Mouse (Mus musculus) megakaryocyte, adult 5-6 weeks (primary cell): ENCODE measurements around the gene Tdp1. TPM values are rescaled to one million over a fixed set of nuclear protein-coding genes. Genes with fewer than 3 reads are reported as not detected.
A peak's percentile ranks its signal among the peaks of the same experiment; 100 is the strongest.

Experiments used
- ATAC-seq: 2 replicates; pipeline ENCODE4 v1.8.0; 2016; ENCODE audit warnings: mild to moderate bottlenecking, inconsistent platforms; ENCODE audit not compliant: poor library complexity, severe bottlenecking
- total RNA-seq, 2 experiments: library from RNA; stranded (forward) in 1 of 2; stranded (reverse) in 1 of 2; fragments of 153-499, 151-499 nt in 1 of 2; fragments of 221-1000, 200-1000 nt in 1 of 2; gene quantifications; 2 replicates each; pipeline versions ENCODE4 v1.2.3 to v1.2.4; 2015 to 2017

Tdp1 gene
- total RNA-seq, 2 experiments from 2014 or later = 11.9 to 30.3 TPM

DNA sequence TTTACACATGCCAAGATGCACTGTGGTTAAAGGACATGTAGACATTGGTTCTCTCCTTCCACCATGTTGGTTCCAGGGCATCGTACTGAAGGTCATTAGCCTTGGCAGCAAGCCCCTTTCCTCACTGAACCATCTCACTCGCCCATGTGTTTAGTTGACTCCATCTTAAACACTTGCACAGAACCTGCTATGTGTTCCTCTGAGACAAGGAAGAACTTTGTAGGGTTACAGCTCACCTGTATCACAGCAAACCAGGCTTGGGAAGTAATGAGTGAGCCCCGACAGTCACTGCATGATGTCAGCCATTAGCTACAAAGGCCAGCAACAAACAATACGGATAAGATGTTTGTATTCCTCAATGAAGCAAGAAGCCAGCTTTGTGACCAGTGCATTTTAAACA lies 13.5 kb downstream of the Tdp1 start:
- no peak for ATAC-seq

DNA sequence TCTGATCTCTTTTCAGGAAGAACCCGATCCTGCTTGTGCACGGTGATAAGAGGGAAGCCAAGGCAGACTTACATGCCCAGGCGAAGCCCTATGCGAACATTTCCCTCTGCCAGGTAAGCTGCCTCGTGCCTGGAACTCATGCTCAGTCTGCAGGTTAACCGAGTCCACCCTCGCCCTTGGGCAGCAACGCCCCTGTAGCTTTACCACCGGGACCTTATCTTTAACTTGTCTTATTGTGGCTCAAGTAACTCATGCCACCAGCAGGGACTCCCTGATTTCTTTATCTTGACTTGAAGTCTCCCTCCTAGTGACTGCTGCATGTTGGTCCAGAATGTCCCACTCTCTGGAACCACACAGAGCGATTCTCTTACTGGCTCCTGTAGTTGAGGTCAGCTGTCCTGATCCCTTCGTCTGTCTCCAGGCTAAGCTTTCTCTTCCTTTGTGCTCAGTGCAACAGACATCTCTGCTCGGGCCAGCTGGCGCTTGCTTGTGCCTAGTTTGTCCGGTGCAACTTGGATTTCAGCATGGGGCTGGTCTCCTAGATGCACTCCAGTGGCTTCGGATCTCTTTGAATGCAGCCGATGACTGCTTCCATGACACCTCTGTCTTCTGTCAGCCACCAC lies 14.0 kb downstream of the Tdp1 start:
- ATAC-seq = no peak

DNA sequence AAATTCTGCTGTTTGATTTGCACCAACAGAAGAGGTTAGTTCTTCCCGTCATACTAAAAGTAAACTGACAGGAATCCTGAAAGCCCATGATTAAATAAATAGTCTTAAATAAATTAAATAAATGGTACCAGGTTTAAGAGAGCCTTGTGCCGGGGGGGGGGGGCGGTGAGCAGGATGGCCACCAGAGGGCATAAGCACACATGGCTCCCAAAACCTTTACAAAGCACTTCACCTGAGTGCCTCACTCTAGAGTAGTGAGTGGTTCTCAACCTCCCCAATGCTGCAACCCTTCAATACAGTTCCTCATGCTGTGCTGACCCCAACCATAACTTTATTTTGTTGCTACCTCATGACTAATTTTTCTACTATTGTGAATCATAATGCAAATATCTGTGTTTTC lies 15.7 kb downstream of the Tdp1 start:
- peak; percentile 69 for ATAC-seq

DNA sequence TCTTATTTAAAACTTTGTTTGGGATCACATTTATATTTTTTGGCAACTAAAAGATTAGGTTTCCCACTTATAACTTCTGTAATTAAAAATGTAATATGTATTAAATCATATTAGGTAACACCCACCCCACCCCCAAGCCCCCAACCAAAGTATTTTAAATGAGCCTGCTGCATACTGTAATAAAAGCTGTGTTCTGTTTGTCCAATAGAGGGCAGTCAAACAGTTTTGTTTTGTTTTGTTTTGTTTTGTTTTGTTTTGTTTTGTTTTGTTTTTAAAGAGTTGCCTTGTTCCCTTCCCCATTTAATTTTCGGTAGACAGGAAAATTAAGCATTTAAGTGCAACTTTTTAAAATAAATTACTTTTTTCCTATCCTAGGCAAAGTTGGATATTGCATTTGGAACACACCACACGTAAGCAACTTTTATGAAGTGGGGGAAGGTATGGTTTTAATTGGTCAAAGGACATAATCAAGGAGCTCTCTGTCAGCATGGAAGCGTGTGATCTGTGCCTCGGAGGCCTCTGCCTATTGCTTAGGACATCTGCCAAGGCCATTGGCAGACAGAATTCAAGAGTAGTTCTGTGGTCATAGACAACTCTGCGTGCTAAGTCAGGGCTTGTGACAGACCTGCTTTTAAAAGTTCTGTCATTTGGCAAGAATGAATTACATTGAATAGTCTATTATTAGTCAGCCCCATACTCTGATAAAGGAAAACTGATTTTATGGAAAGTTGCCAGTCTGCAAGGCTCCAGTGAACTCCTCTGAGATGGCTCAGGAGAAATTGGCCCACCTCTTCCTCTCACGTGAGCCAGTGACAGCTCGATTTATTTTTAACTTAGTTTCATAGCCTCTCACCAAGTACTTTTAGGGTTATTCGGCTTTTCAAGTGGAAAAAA lies 17.9 kb downstream of the Tdp1 start:
- no peak for ATAC-seq

DNA sequence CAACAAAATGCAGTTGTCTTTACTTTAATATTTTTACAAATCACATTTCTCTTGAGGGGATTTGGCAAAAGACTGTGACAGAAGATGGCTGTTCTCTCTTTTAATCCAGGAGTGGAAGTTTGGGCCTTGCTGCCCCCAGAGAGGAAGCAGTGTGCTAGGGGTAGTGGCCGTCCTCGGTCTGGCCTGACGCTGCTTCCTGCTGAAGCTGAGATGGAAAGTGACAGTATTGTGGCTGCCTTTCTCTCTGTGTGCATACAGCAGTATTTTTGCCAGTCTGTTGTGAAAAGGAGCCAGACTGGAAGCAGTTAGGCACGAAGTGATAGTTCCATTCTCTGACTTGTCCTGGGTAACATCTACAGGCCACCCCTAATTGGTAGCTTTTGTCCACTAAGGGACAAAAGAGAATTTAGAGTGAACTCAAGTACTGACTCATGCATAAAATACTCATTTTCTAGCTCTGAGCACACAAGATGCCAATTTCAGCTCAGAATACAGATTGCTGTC lies 18.6 kb downstream of the Tdp1 start:
- peak; percentile 54 for ATAC-seq

DNA sequence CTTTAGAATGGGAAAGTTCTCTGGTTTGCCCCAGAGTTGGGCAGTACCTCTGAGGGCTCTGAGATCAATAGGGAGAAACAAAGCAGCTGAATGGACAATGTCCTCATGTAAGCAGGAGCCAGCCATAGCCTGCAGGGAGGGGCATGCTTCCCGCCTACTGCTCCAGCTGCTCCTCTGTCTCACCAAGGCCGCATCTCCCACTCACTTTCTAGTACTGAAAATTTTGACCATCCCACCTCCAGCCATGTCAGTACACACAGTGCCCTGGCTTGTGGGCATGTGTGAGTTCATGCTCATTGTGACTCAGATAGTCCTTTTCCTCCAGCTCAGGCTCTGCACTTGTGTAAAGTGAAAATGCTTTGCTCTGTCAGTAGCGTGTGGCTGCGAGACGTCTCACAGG lies 20.2 kb downstream of the Tdp1 start:
- no peak for ATAC-seq

DNA sequence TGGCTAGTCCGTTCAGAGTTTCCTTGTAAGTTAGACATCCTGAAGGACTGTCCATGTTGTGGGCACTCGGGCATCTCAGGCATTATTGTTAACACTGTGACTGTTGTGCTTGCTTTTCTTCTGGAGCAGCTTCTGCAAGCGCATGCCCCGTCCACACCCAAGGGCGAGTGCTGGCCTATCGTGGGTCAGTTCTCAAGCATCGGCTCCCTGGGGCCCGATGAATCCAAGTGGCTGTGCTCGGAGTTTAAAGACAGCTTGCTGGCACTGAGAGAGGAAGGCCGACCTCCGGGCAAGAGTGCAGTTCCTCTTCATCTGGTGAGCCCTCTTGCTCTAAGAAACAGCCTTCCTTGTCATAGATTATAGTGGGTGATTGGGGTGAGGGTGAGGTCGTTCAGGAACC lies 27.1 kb downstream of the Tdp1 start:
- ATAC-seq = no peak

DNA sequence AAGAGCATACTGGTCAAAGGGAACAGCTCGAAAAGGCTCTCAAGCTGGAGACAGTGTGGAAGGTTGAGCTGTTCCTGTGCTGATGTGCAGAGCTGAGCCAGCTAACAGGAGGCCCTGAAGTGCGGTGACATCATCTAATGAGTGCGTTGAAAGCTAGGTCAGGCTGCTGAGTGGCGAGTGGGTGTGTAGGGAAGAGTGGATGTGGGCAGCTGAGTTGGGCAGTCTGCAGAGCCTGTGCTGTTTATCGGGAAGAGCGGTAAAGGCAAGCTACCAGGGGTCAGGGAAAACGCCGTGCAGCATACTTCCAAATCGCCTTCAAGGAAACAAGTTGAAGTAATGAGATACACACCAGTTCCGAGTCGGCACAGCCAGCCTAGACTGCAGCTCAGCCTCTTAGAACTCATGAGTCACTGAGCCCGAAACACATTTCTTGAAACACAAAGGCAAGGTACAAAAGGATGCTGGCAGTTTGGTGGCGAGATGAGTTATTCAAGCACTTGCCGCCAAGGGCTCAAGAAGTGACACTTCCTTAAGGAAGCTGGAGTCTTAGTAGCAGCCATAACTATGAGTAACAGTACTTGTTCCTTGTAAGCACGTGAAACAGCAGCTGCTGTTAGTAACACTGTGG lies 33.6 kb downstream of the Tdp1 start:
- no peak for ATAC-seq

DNA sequence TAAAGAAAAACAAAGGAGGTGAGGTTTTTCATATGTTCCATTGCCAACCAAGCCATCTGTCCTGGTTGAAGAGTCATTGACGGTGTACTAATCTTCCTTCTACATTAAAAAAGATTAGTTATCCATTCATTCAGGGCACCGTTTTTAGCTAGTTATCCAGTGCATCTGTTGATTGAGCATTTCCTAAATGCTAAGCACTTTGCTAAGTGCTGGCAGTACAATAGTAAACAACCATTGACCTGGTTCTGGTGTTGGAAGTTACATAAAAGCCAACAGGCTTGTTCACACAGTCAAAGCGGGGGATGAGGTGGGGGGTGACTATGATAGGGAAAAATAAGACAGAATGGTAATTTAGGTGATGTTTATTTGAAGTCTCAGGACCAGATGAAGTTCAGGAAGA lies 35.3 kb downstream of the Tdp1 start:
- no peak for ATAC-seq

DNA sequence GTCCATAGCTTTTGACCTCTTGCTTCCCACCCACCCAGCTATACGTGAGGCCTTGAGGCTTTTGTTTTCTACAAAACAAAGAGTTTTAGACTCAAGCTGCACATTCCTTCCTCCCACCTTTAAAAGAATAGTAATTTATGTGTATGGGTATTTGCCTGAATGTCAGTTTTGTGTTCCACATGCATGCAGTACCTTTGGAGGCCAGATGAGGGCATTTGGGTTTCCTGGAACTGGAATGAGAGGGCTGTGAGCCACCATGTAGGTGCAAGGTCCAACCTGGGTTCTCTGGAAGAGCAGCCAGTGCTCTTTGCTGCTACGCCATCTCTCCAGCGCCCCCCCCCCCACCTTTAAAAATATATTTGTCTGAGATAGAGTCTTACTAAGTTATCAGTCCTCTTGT lies 36.7 kb downstream of the Tdp1 start:
- ATAC-seq = 0 out of 2 replicates have a peak, but pooled peaks have one; percentile 27

DNA sequence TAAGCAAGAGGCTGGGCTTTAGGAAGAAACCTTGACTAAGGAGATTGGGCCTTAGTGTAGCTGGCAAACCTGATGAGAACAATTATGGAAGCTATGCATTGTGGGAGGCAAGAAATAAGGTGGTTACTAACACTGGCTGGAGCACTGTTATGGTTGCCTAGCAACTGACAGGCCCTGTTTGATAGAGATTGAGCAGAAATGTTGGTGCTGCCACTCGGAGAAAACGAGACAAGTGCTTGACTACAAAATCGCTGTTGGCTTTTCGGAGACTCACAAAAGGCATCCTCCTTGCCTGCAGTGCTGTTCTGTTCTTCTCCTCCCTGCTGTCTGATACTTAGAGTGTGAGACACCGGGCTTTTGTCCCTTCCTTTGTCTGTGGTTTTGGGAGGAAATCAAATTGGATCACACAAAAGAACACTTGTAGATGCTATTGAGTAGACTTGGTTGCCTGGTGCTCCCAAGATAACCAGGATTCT lies 38.9 kb downstream of the Tdp1 start:
- ATAC-seq = no peak

DNA sequence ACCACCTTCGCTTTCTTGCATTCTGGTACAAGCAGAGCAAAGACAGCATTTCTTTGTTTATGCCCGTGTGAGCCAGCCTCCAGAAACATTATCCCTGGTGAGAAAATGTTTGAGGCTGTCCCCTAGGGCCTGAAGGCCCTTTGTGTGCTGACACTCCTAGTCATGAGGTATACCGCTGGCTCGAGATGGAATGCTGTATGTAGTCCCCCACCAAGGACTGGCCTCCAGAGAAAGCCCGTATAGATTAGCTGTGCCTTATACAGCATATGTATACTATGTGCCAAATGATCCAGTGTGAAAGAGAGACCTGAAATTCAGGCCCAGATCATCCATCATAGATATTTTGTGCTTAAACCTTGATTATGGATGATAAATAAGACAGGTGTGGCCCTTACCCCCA lies 39.4 kb downstream of the Tdp1 start:
- no peak for ATAC-seq

DNA sequence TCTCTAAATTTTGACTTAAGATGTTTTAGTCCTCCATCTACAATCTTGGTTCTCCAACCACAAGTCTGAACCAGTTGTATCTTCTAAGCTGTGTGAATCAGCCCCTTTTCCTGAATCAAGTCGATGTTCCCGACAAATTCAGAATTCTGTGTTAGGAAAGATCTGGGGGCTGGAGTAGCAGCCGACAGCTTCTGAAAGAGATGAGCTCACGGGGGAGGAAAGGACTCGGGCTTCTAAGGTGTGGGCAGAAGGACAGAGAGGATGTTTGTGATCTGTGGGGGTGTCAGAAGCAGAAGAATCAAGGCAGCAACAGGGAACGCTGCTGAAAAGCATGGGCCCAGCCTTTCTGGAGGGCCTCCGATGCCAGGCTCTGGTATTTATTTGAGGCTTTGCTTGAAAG lies 44.0 kb downstream of the Tdp1 start:
- no peak for ATAC-seq

DNA sequence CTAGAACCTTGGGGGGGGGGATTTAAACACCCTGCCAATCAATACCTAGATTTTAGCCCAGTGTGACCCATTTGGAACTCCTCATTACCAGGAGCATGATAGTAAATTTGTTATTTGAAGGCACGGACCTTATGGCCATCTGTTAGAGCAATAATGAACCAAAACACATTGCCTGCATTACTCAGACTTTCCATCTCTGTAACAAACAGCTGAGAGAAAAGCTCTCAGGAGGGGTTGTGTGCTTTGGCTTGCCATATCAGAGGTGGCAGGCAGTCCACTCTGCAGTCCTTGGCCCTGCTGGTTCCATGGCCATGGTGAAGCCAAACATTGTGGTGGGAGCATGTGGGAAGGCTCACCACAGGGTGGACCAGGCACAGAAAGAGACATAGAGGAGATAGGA lies 44.8 kb downstream of the Tdp1 start:
- ATAC-seq = no peak

DNA sequence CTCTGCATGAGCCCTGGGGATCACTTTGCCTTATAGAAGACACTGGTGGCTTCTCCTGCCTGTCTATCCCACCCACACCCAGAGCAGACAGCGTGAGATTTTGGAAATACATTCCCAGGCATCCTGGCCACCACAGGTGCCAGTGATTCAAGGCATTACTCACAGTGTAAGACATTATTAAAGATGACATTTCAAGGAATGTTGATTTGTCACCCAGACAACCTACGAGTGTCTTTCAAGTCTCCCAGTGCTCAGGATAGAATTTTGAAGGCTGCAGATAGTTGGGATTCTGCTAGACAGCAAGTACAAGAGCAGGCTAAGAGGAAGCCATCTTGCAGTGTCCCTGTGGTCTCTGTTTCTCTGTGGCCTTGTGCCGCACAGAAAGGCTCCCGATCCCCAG lies 47.9 kb downstream of the Tdp1 start:
- no peak for ATAC-seq

DNA sequence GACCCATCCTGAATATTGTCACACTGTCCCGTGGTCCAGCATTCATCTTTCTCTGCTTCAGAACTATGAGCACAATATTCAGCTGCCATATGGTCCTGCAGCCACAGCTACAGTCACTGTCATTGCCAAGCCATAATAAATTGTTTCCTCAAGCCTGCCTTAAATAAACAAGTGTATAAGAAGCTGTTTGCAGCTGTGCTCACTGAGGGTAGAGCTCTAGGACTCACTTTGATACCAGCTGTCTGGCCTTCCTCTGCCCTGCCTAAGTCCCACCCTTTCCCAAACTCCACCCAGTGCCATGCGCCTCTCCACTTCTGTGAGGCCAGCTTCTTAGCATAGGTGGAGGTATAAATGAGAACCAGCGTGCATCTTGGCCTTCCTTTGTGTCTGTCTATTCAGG lies 49.3 kb downstream of the Tdp1 start:
- ATAC-seq = no peak

DNA sequence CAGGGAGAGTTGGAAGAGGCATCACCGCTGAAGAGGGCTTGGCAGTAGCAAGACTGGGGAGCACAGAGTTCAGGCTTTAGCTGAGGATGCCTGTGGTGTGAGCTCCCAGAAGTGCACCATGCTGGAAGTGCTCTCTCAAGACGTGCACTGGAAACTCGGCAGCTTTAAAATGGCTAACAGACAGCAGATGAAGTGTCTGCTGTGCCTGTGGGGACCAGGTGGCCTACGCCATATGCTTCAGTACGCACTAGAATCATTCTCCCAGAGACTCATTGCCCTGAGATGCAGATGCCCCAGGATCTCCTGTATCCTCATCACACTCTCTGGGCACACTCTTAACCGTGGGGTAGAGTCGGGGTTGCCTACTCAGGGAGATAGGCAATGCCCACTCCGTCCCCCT lies 51.1 kb downstream of the Tdp1 start:
- ATAC-seq = no peak

DNA sequence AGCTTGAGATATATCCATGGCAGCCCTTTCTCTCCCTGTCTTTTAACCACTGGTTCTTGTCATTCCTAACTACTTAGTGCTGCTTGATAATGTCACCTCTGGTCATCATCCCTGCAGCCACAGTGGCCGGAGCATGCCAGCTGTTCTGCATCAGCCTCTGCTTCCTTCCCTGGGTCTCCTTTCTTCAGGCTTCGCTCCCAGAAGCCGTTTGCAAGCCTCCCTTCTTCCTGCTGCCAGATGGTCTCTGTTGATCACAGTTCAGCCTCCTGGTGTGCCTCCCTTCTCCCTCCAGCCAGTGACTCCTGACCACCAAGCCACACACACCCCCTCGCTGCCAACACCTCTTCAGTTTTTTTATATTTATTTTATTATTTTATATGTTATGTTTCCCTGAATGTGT lies 54.2 kb downstream of the Tdp1 start:
- no peak for ATAC-seq

DNA sequence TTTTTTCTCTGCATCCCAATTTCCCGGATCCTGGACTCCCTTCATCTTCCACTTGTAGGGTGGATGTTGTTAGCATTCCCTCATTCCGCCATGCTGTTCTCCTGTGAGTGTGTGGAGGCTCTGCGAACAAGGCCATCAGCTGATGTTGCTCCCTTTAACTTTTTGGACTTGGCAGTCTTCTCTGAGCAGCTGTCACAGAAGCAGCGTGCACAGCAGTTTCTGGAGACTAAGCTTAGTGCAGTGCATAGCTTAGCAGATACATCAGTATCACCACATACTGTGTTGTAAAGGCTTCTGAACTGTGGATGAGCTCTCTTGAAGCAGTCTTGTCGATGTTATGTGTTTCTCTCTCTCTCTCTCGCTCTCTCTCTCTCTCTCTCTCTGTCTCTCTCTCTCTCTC lies 54.9 kb downstream of the Tdp1 start:
- ATAC-seq = no peak

DNA sequence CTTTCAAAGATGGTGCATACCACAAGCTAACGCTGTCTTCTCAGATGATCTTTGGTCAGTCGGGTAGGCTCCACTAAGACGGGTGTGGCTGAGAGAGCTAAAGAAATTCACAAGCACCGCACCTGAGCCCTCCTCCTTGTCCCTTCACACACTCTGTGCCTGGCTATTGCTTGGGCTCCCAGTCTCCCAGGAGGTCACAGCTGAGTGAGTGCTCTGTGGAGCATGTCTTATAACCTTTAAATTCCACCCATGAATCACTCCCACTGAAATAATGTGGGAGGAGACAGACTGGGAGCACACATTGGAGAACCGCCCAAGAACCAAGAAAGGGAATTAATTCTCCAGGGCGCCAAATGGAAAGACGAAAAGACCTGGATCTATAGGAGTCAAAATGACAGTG lies 56.4 kb downstream of the Tdp1 start:
- no peak for ATAC-seq

DNA sequence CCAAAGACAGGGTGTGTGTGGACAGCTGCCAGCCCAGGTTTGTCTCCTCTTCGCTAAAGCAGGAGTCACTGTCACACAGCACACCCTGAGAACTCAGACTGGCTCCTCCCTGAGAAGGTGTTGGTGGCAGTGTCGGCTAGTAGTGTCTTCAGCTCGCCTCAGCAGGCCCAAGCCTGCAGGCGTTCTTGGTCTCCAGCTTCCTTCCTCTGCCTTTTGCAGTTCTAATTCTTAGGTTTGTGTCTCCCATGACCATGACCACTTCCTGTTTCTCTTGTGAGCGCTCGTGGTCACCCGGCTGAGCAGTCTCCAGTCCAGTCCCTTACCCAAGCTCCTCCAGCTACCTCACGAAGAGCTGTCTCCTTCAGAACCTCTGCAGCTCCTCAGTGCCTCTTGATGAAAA lies 58.1 kb downstream of the Tdp1 start:
- peak; percentile 96 for ATAC-seq

DNA sequence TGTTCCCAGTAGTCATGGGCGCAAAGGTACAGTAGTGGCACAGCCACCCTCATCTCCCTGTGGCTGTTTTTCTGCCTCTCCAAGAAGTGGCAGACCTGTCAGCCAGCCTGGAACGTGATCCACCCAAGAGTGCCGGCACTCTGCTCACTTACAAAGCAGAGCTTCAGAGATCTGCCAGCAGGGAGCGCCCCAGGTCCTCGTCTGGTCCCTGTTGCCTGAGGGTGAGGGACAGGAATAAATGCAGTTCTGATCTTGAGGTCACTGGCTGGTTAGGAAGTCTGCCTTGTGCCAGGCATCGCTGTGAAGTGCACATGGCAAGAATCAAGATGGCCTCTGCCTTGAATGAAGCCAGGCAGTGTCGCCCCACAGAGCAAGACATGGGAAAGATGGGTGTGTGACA lies 68.6 kb downstream of the Tdp1 start:
- peak; percentile 31; the same call in 1 of the 2 replicates for ATAC-seq
